Mouse (Mus musculus) B cell, adult 2 months (primary cell): ENCODE measurements around the gene Birc7.

Source experiments
- DNase-seq, 2 experiments: peaks; one replicate each; pipeline ENCODE4 v3.0.0; 2022

The Birc7 gene

GRCm38 (mm10) chr2:180967010-180967763, 38.4 kb downstream of the Birc7 start, which contains the start of gene Arfgap1:
Gene Arfgap1, plus strand, starts transcription at chr2:180967225.
- peak; percentile 88 for DNase-seq

- no peak for DNase-seq
These were observed 52.3 kb downstream of the Birc7 start for GRCm38 (mm10) chr2:180981133-180981532.
